Mouse (Mus musculus) hindbrain, embryonic 16.5 days (tissue): ENCODE measurements around the gene Rab31. TPM values are rescaled to one million over a fixed set of nuclear protein-coding genes. Genes with fewer than 3 reads are reported as not detected.

ENCODE experiments used
- ATAC-seq: fragments of 200-750 bp; cut with Nextera tagmentation; 2 replicates; pipeline ENCODE4 v1.8.0; 2017; ENCODE audit warnings: moderate TSS enrichment, moderate library complexity
- H3K27ac ChIP-seq: fragments of 300-500 bp; sonication (generic); 2 replicates; pipeline ENCODE4 v1.5.1; 2014; ENCODE audit warnings: low read depth, mild to moderate bottlenecking, control low read depth, low read length, moderate library complexity
- H3K27me3 ChIP-seq: fragments of 300-500 bp; sonication (generic); replicated peaks from 2 replicates; pipeline ENCODE4 v1.6.1; 2014; ENCODE audit warnings: low read length; ENCODE audit not compliant: control insufficient read depth, insufficient read depth
- H3K36me3 ChIP-seq: fragments of 300-500 bp; sonication (generic); 2 replicates; pipeline ENCODE4 v1.6.1; 2014; ENCODE audit warnings: mild to moderate bottlenecking, low read length, moderate library complexity, mixed read lengths; ENCODE audit not compliant: control insufficient read depth, insufficient read depth
- H3K4me1 ChIP-seq: fragments of 300-500 bp; sonication (generic); 2 replicates; pipeline ENCODE4 v1.6.1; 2014; ENCODE audit warnings: low read depth, low read length; ENCODE audit not compliant: control insufficient read depth, insufficient read depth
- H3K4me2 ChIP-seq: fragments of 300-500 bp; sonication (generic); 2 replicates; pipeline ENCODE4 v1.6.1; 2014; ENCODE audit warnings: mild to moderate bottlenecking, low read length, control low read depth, moderate library complexity
- H3K4me3 ChIP-seq: fragments of 300-500 bp; sonication (generic); 2 replicates; pipeline ENCODE4 v1.5.1; 2014; ENCODE audit warnings: mild to moderate bottlenecking, low read length, control low read depth, moderate library complexity
- H3K9ac ChIP-seq: fragments of 300-500 bp; sonication (generic); 2 replicates; pipeline ENCODE4 v1.6.1; 2014; ENCODE audit warnings: low read depth, mild to moderate bottlenecking, control low read depth, low read length, moderate library complexity
- H3K9me3 ChIP-seq: fragments of 300-500 bp; sonication (generic); 2 replicates; pipeline ENCODE4 v1.6.1; 2014; ENCODE audit warnings: mild to moderate bottlenecking, low read length, moderate library complexity; ENCODE audit not compliant: control insufficient read depth
- WGBS: fragments of 180-500 bp; shearing (Covaris S2); extraction: QIAGEN DNeasy Blood & Tissue Kit; methylation state at CpG from one replicate; pipeline ENCODE4 v1.1.7; 2014; 5-methylcytosine and 5-hydroxymethylcytosine counted together
- polyA plus RNA-seq: library from polyadenylated mRNA; unstranded; fragments of >200 nt; fragmentation: Nextera tagmentation; extraction: Ambion mirVana; gene quantifications from 2 replicates; pipeline ENCODE4 v1.2.1, GENCODE M21; 2015

Rab31 gene
- polyA plus RNA-seq, 1 experiment from 2014 or later: 70.0 TPM

- ATAC-seq: no peak
- no peaks in the 10 kb centered on the region for H3K9me3 ChIP-seq
- no peak overlapping the region for H3K4me2 ChIP-seq
- peaks cover 3% of the 10 kb centered on the region; the same call in 1 of the 2 replicates for H3K4me1 ChIP-seq
- H3K9ac ChIP-seq: no peak overlapping the region
- H3K27ac ChIP-seq: no peak overlapping the region
- H3K27me3 ChIP-seq: no peaks in the 10 kb centered on the region
- WGBS: 80% methylated on average over 4 of the region's 4 CpGs
- no peaks in the 10 kb centered on the region for H3K36me3 ChIP-seq
- H3K4me3 ChIP-seq: no peak overlapping the region
These were observed 25.9 kb upstream of the Rab31 start for GRCm38 (mm10) chr17:65798446-65798845.

- 46% methylated on average over 7 of the region's 7 CpGs for WGBS
- no peak overlapping the region for H3K4me2 ChIP-seq
- H3K4me3 ChIP-seq: no peak overlapping the region
- H3K27ac ChIP-seq: no peak overlapping the region
- H3K9me3 ChIP-seq: no peaks in the 10 kb centered on the region
- H3K4me1 ChIP-seq: peaks cover 2% of the 10 kb centered on the region; the same call in 1 of the 2 replicates
- H3K9ac ChIP-seq: no peak overlapping the region
- ATAC-seq: no peak
- no peaks in the 10 kb centered on the region for H3K36me3 ChIP-seq
- no peaks in the 10 kb centered on the region for H3K27me3 ChIP-seq
These were observed 23.5 kb upstream of the Rab31 start for GRCm38 (mm10) chr17:65796056-65796455.

- Histone ChIP-seq H3K9me3 (no peaks in the 10 kb centered on the region), H3K27me3 (no peaks in the 10 kb centered on the region), H3K4me2 (no peak overlapping the region), H3K4me3 (no peak overlapping the region), H3K4me1 (peaks cover 2% of the 10 kb centered on the region; the same call in 1 of the 2 replicates), H3K27ac (no peak overlapping the region), H3K36me3 (no peaks in the 10 kb centered on the region), H3K9ac (no peak overlapping the region)
- WGBS: 88% methylated on average over 13 of the region's 13 CpGs
- ATAC-seq: no peak
These were observed 21.7 kb upstream of the Rab31 start for GRCm38 (mm10) chr17:65794096-65794850.

GRCm38 (mm10) chr17:65793307-65793930 is 20.9 kb upstream of the Rab31 start:
- no peak overlapping the region for H3K4me3 ChIP-seq
- H3K36me3 ChIP-seq: no peaks in the 10 kb centered on the region
- no peak overlapping the region for H3K27ac ChIP-seq
- H3K4me1 ChIP-seq: peaks cover 4% of the 10 kb centered on the region; the same call in 1 of the 2 replicates
- WGBS: 94% methylated on average over 12 of the region's 12 CpGs
- H3K9me3 ChIP-seq: no peaks in the 10 kb centered on the region
- H3K9ac ChIP-seq: no peak overlapping the region
- no peak overlapping the region for H3K4me2 ChIP-seq
- ATAC-seq: no peak
- H3K27me3 ChIP-seq: no peaks in the 10 kb centered on the region

- Histone ChIP-seq H3K27me3 (no peaks in the 10 kb centered on the region), H3K27ac (no peak overlapping the region), H3K4me3 (no peak overlapping the region), H3K9ac (no peak overlapping the region), H3K36me3 (no peaks in the 10 kb centered on the region), H3K4me2 (no peak overlapping the region), H3K9me3 (no peaks in the 10 kb centered on the region), H3K4me1 (peaks cover 5% of the 10 kb centered on the region)
- WGBS: 67% methylated on average over 2 of the region's 2 CpGs
- no peak for ATAC-seq
These were observed 18.6 kb upstream of the Rab31 start for GRCm38 (mm10) chr17:65791161-65791560.

GRCm38 (mm10) chr17:65789576-65789975 is 17.0 kb upstream of the Rab31 start:
- Histone ChIP-seq H3K36me3 (no peaks in the 10 kb centered on the region), H3K27ac (no peak overlapping the region), H3K4me1 (peaks cover 12% of the 10 kb centered on the region), H3K4me2 (no peak overlapping the region), H3K9ac (no peak overlapping the region), H3K4me3 (no peak overlapping the region), H3K9me3 (no peaks in the 10 kb centered on the region), H3K27me3 (no peaks in the 10 kb centered on the region)
- WGBS: 93% methylated on average over 6 of the region's 6 CpGs
- ATAC-seq: no peak

GRCm38 (mm10) chr17:65788542-65789291 is 16.2 kb upstream of the Rab31 start:
- WGBS: 82% methylated on average over 12 of the region's 12 CpGs
- H3K4me3 ChIP-seq: no peak overlapping the region
- H3K4me2 ChIP-seq: no peak overlapping the region
- H3K4me1 ChIP-seq: peaks cover 15% of the 10 kb centered on the region
- no peak overlapping the region for H3K9ac ChIP-seq
- H3K27me3 ChIP-seq: no peaks in the 10 kb centered on the region
- ATAC-seq: no peak
- no peak overlapping the region for H3K27ac ChIP-seq
- no peaks in the 10 kb centered on the region for H3K36me3 ChIP-seq
- H3K9me3 ChIP-seq: no peaks in the 10 kb centered on the region

- ATAC-seq: no peak
- Histone ChIP-seq H3K4me1 (peaks cover 15% of the 10 kb centered on the region), H3K9ac (no peak overlapping the region), H3K4me3 (no peak overlapping the region), H3K9me3 (no peaks in the 10 kb centered on the region), H3K27me3 (no peaks in the 10 kb centered on the region), H3K27ac (no peak overlapping the region), H3K4me2 (no peak overlapping the region), H3K36me3 (no peaks in the 10 kb centered on the region)
- 86% methylated on average over 4 of the region's 4 CpGs for WGBS
These were observed 14.7 kb upstream of the Rab31 start for GRCm38 (mm10) chr17:65787261-65787660.

GRCm38 (mm10) chr17:65786225-65786624 is 13.7 kb upstream of the Rab31 start:
- Histone ChIP-seq H3K4me2 (no peak overlapping the region), H3K36me3 (no peaks in the 10 kb centered on the region), H3K9me3 (no peaks in the 10 kb centered on the region), H3K27ac (no peak overlapping the region), H3K4me3 (no peak overlapping the region), H3K4me1 (peaks cover 17% of the 10 kb centered on the region), H3K27me3 (no peaks in the 10 kb centered on the region), H3K9ac (no peak overlapping the region)
- 80% methylated on average over 7 of the region's 7 CpGs for WGBS
- no peak for ATAC-seq
